Mouse (Mus musculus): ENCODE data around the gene Ankrd60. TPM values are rescaled to one million over a fixed set of nuclear protein-coding genes. Genes with fewer than 3 reads are reported as not detected.

Gene Ankrd60
- polyA plus RNA-seq, 1 experiment from 2014 or later = not detected

GRCm38 (mm10) chr2:173535886-173536285 lies 42.3 kb downstream of the Ankrd60 start:
- H3K9me3 ChIP-seq (ENCODE audit: control insufficient read depth, low read length) = no peaks in the 10 kb centered on the region
- no peak overlapping the region for H3K4me3 ChIP-seq (ENCODE audit: low read length)
- no peaks in the 10 kb centered on the region for H3K27me3 ChIP-seq (replicated peaks; ENCODE audit: control insufficient read depth, insufficient read depth, low read length)
- H3K27ac ChIP-seq (ENCODE audit: low read length) = peak overlapping the region; percentile 31; the same call in 1 of the 2 replicates
- H3K4me1 ChIP-seq (ENCODE audit: control insufficient read depth, insufficient read depth, low read length) = peaks cover 8% of the 10 kb centered on the region
- no peaks in the 10 kb centered on the region for H3K36me3 ChIP-seq (ENCODE audit: control insufficient read depth, insufficient read depth, low read length)
- H3K4me2 ChIP-seq (ENCODE audit: low read depth, low read length) = no peak overlapping the region
- ATAC-seq = peak; percentile 60
- WGBS = 77% methylated on average over 9 of the region's 9 CpGs
- H3K9ac ChIP-seq (ENCODE audit: low read depth, low read length) = 0 out of 2 replicates have a peak overlapping the region, but pooled peaks have one; percentile 19

- no peak overlapping the region for H3K4me3 ChIP-seq (ENCODE audit: low read length)
- 0 out of 2 replicates have a peak overlapping the region, but pooled peaks have one; percentile 19 for H3K9ac ChIP-seq (ENCODE audit: low read depth, low read length)
- H3K36me3 ChIP-seq (ENCODE audit: control insufficient read depth, insufficient read depth, low read length) = no peaks in the 10 kb centered on the region
- ATAC-seq = peak; percentile 52
- no peak overlapping the region for H3K4me2 ChIP-seq (ENCODE audit: low read depth, low read length)
- H3K27ac ChIP-seq (ENCODE audit: low read length) = peak overlapping the region; percentile 31; the same call in 1 of the 2 replicates
- H3K4me1 ChIP-seq (ENCODE audit: control insufficient read depth, insufficient read depth, low read length) = peaks cover 8% of the 10 kb centered on the region
- no peaks in the 10 kb centered on the region for H3K9me3 ChIP-seq (ENCODE audit: control insufficient read depth, low read length)
- H3K27me3 ChIP-seq (replicated peaks; ENCODE audit: control insufficient read depth, insufficient read depth, low read length) = no peaks in the 10 kb centered on the region
- WGBS = 84% methylated on average over 18 of the region's 18 CpGs
These were observed 42.8 kb downstream of the Ankrd60 start for GRCm38 (mm10) chr2:173535390-173535789.

GRCm38 (mm10) chr2:173534581-173534980 lies 43.6 kb downstream of the Ankrd60 start:
- no peak overlapping the region for H3K4me3 ChIP-seq (ENCODE audit: low read length)
- H3K9me3 ChIP-seq (ENCODE audit: control insufficient read depth, low read length) = no peaks in the 10 kb centered on the region
- peaks cover 8% of the 10 kb centered on the region for H3K4me1 ChIP-seq (ENCODE audit: control insufficient read depth, insufficient read depth, low read length)
- no peak overlapping the region for H3K4me2 ChIP-seq (ENCODE audit: low read depth, low read length)
- ATAC-seq = peak; percentile 85
- no peaks in the 10 kb centered on the region for H3K36me3 ChIP-seq (ENCODE audit: control insufficient read depth, insufficient read depth, low read length)
- peak overlapping the region; percentile 59 for H3K27ac ChIP-seq (ENCODE audit: low read length)
- H3K9ac ChIP-seq (ENCODE audit: low read depth, low read length) = no peak overlapping the region
- 63% methylated on average over 7 of the region's 7 CpGs for WGBS
- H3K27me3 ChIP-seq (replicated peaks; ENCODE audit: control insufficient read depth, insufficient read depth, low read length) = no peaks in the 10 kb centered on the region

- Histone ChIP-seq H3K4me2 (ENCODE audit: low read depth, low read length) (no peak overlapping the region), H3K9me3 (ENCODE audit: control insufficient read depth, low read length) (no peaks in the 10 kb centered on the region), H3K27me3 (replicated peaks; ENCODE audit: control insufficient read depth, insufficient read depth, low read length) (no peaks in the 10 kb centered on the region), H3K27ac (ENCODE audit: low read length) (no peak overlapping the region), H3K4me1 (ENCODE audit: control insufficient read depth, insufficient read depth, low read length) (peaks cover 8% of the 10 kb centered on the region), H3K9ac (ENCODE audit: low read depth, low read length) (no peak overlapping the region), H3K36me3 (ENCODE audit: control insufficient read depth, insufficient read depth, low read length) (no peaks in the 10 kb centered on the region), H3K4me3 (ENCODE audit: low read length) (no peak overlapping the region)
- WGBS = 65% methylated on average over 15 of the region's 15 CpGs
- ATAC-seq = no peak
These were observed 45.3 kb downstream of the Ankrd60 start for GRCm38 (mm10) chr2:173532711-173533462.

- Histone ChIP-seq H3K9me3 (ENCODE audit: control insufficient read depth, low read length) (no peaks in the 10 kb centered on the region), H3K27me3 (replicated peaks; ENCODE audit: control insufficient read depth, insufficient read depth, low read length) (no peaks in the 10 kb centered on the region), H3K27ac (ENCODE audit: low read length) (no peak overlapping the region), H3K4me1 (ENCODE audit: control insufficient read depth, insufficient read depth, low read length) (no peaks in the 10 kb centered on the region; the same call in 1 of the 2 replicates), H3K36me3 (ENCODE audit: control insufficient read depth, insufficient read depth, low read length) (no peaks in the 10 kb centered on the region), H3K4me3 (ENCODE audit: low read length) (no peak overlapping the region), H3K9ac (ENCODE audit: low read depth, low read length) (no peak overlapping the region), H3K4me2 (ENCODE audit: low read depth, low read length) (no peak overlapping the region)
- 84% methylated on average over 3 of the region's 3 CpGs for whole genome bisulfite sequencing
- ATAC-seq = no peak
These were observed 49.7 kb downstream of the Ankrd60 start for GRCm38 (mm10) chr2:173528493-173528892.

- H3K27me3 ChIP-seq (replicated peaks; ENCODE audit: control insufficient read depth, insufficient read depth, low read length) = no peaks in the 10 kb centered on the region
- no peak within 1 kb of the TSS for H3K4me2 ChIP-seq (ENCODE audit: low read depth, low read length)
- H3K9ac ChIP-seq (ENCODE audit: low read depth, low read length) = no peak within 1 kb of the TSS
- no peaks in the 10 kb centered on the region for H3K36me3 ChIP-seq (ENCODE audit: control insufficient read depth, insufficient read depth, low read length)
- no peak within 1 kb of the TSS for H3K4me3 ChIP-seq (ENCODE audit: low read length)
- H3K4me1 ChIP-seq (ENCODE audit: control insufficient read depth, insufficient read depth, low read length) = peaks cover 9% of the 10 kb centered on the region; the same call in 1 of the 2 replicates
- H3K9me3 ChIP-seq (ENCODE audit: control insufficient read depth, low read length) = no peaks in the 10 kb centered on the region
- no peak for ATAC-seq
- WGBS = 90% methylated on average over 18 of the region's 18 CpGs
- 0 out of 2 replicates have a peak within 1 kb of the TSS, but pooled peaks have one; percentile 14 for H3K27ac ChIP-seq (ENCODE audit: low read length)
These were observed 55.8 kb downstream of the Ankrd60 start, which contains the start of gene 1700021F07Rik for GRCm38 (mm10) chr2:173522376-173522775. TSS of gene 1700021F07Rik (plus strand) at chr2:173522586.

Other genes with a start within 250 kb of the Ankrd60 start
- gene 1700021F07Rik, start 55.8 kb downstream of the Ankrd60 start, polyA plus RNA-seq (2015; fragmentation: Nextera tagmentation; extraction: Ambion mirVana) = not detected in 2 replicates
- gene Rab22a, start 81.4 kb upstream of the Ankrd60 start, polyA plus RNA-seq (2015; fragmentation: Nextera tagmentation; extraction: Ambion mirVana) = 31.2 and 32.4 TPM in 2 replicates
- gene 1700010B08Rik, start 141.1 kb upstream of the Ankrd60 start, polyA plus RNA-seq (2015; fragmentation: Nextera tagmentation; extraction: Ambion mirVana) = not detected in 2 replicates
- 16.2 and 19.6 TPM in 2 replicates for gene Vapb, start 159.1 kb upstream of the Ankrd60 start, polyA plus RNA-seq (2015; fragmentation: Nextera tagmentation; extraction: Ambion mirVana)